Mouse (Mus musculus): ENCODE measurements around the gene Gm49384. TPM values are rescaled to one million over a fixed set of nuclear protein-coding genes. Genes with fewer than 3 reads are reported as not detected.
"Not testable (repeated sequence)": the region's sequence is repeated elsewhere in the genome, so short reads cannot be mapped to it uniquely, and the experiment has no call there.

The Gm49384 gene
- polyA plus RNA-seq, 1 experiment from 2014 or later: 32.9 TPM

GRCm38 (mm10) chr12:69160677-69161076, 43.4 kb downstream of the Gm49384 start:
- H3K27ac ChIP-seq; ATAC-seq; H3K27me3 ChIP-seq; H3K4me3 ChIP-seq; H3K9me3 ChIP-seq (replicated peaks); H3K4me2 ChIP-seq; H3K4me1 ChIP-seq; H3K9ac ChIP-seq: not testable (repeated sequence)
- 75% methylated on average over 2 of the region's 2 CpGs for WGBS
- peaks cover 17% of the 10 kb centered on the region for H3K36me3 ChIP-seq (ENCODE audit: poor library complexity, severe bottlenecking)

GRCm38 (mm10) chr12:69159578-69159940, 44.5 kb downstream of the Gm49384 start:
- no peak overlapping the region for H3K27ac ChIP-seq

GRCm38 (mm10) chr12:69158765-69159577, 45.1 kb downstream of the Gm49384 start, which contains the start of gene Rps29:
Gene Rps29, minus strand, starts transcription at chr12:69159186.
- H3K36me3 ChIP-seq (ENCODE audit: poor library complexity, severe bottlenecking): peaks cover 23% of the 10 kb centered on the region
- H3K4me3 ChIP-seq: peak within 1 kb of the TSS; percentile 73
- not testable (repeated sequence) for H3K9me3 ChIP-seq (replicated peaks); H3K27me3 ChIP-seq; H3K4me1 ChIP-seq
- peak; percentile 99 for ATAC-seq
- WGBS: under 1% methylated on average over 61 of the region's 68 CpGs
- peak within 1 kb of the TSS; percentile 70 for H3K4me2 ChIP-seq
- H3K9ac ChIP-seq: peak within 1 kb of the TSS; percentile 93
- H3K27ac ChIP-seq: peak within 1 kb of the TSS; percentile 92

More at GRCm38 (mm10) chr12:69159578-69159940, 44.5 kb downstream of the Gm49384 start:
- peaks cover 6% of the 10 kb centered on the region for H3K4me1 ChIP-seq
- no peaks in the 10 kb centered on the region for H3K27me3 ChIP-seq
- 6% methylated on average over 9 of the region's 9 CpGs for WGBS
- no peak overlapping the region for H3K9ac ChIP-seq
- H3K4me2 ChIP-seq: 0 out of 2 replicates have a peak overlapping the region, but pooled peaks have one; percentile 25
- peak; percentile 2; the same call in 1 of the 2 replicates for ATAC-seq
- no peak overlapping the region for H3K4me3 ChIP-seq
- peaks cover 22% of the 10 kb centered on the region for H3K36me3 ChIP-seq (ENCODE audit: poor library complexity, severe bottlenecking)
- H3K9me3 ChIP-seq (replicated peaks): no peaks in the 10 kb centered on the region

- H3K27me3 ChIP-seq: no peaks in the 10 kb centered on the region
- peak overlapping the region; percentile 92 for H3K27ac ChIP-seq
- H3K9ac ChIP-seq: peak overlapping the region; percentile 93
- H3K4me2 ChIP-seq: peak overlapping the region; percentile 70
- WGBS: under 1% methylated on average over 19 of the region's 19 CpGs
- no peak for ATAC-seq
- H3K4me1 ChIP-seq: peaks cover 6% of the 10 kb centered on the region
- H3K36me3 ChIP-seq (ENCODE audit: poor library complexity, severe bottlenecking): peaks cover 23% of the 10 kb centered on the region
- H3K9me3 ChIP-seq (replicated peaks): no peaks in the 10 kb centered on the region
- peak overlapping the region; percentile 73 for H3K4me3 ChIP-seq
Measured at GRCm38 (mm10) chr12:69158366-69158764, 45.7 kb downstream of the Gm49384 start.

- no peak overlapping the region for H3K9ac ChIP-seq
- ATAC-seq: no peak
- no peaks in the 10 kb centered on the region for H3K27me3 ChIP-seq
- WGBS: 98% methylated on average over 2 of the region's 2 CpGs
- H3K27ac ChIP-seq: no peak overlapping the region
- no peak overlapping the region for H3K4me3 ChIP-seq
- peaks cover 23% of the 10 kb centered on the region for H3K36me3 ChIP-seq (ENCODE audit: poor library complexity, severe bottlenecking)
- H3K9me3 ChIP-seq (replicated peaks): no peaks in the 10 kb centered on the region
- peaks cover 6% of the 10 kb centered on the region for H3K4me1 ChIP-seq
- H3K4me2 ChIP-seq: no peak overlapping the region
Measured at GRCm38 (mm10) chr12:69157107-69157506, 47.0 kb downstream of the Gm49384 start.

- Histone ChIP-seq H3K27ac (no peak overlapping the region), H3K36me3 (ENCODE audit: poor library complexity, severe bottlenecking) (peaks cover 23% of the 10 kb centered on the region), H3K9ac (no peak overlapping the region), H3K4me1 (peaks cover 6% of the 10 kb centered on the region), H3K4me2 (no peak overlapping the region), H3K4me3 (no peak overlapping the region), H3K27me3 (no peaks in the 10 kb centered on the region), H3K9me3 (replicated peaks) (no peaks in the 10 kb centered on the region)
- ATAC-seq: no peak
- 85% methylated on average over 4 of the region's 4 CpGs for WGBS
Measured at GRCm38 (mm10) chr12:69156436-69156835, 47.6 kb downstream of the Gm49384 start.

- no peak for ATAC-seq
- H3K9ac ChIP-seq: no peak overlapping the region
- whole genome bisulfite sequencing: 85% methylated on average over 2 of the region's 2 CpGs
- peaks cover 6% of the 10 kb centered on the region for H3K4me1 ChIP-seq
- peaks cover 23% of the 10 kb centered on the region for H3K36me3 ChIP-seq (ENCODE audit: poor library complexity, severe bottlenecking)
- H3K27ac ChIP-seq: no peak overlapping the region
- no peak overlapping the region for H3K4me2 ChIP-seq
- no peaks in the 10 kb centered on the region for H3K27me3 ChIP-seq
- H3K9me3 ChIP-seq (replicated peaks): no peaks in the 10 kb centered on the region
- H3K4me3 ChIP-seq: no peak overlapping the region
Measured at GRCm38 (mm10) chr12:69155923-69156322, 48.1 kb downstream of the Gm49384 start.

- Histone ChIP-seq H3K36me3 (ENCODE audit: poor library complexity, severe bottlenecking) (peaks cover 4% of the 10 kb centered on the region; the same call in 1 of the 2 replicates), H3K4me1 (no peaks in the 10 kb centered on the region), H3K9me3 (replicated peaks) (no peaks in the 10 kb centered on the region), H3K4me3 (no peak overlapping the region), H3K4me2 (no peak overlapping the region), H3K27me3 (no peaks in the 10 kb centered on the region), H3K27ac (no peak overlapping the region), H3K9ac (no peak overlapping the region)
- WGBS: 84% methylated on average over 13 of the region's 13 CpGs
- ATAC-seq: no peak
Measured at GRCm38 (mm10) chr12:69150049-69150448, 54.0 kb downstream of the Gm49384 start.

GRCm38 (mm10) chr12:69147166-69147735, 56.8 kb downstream of the Gm49384 start:
- H3K4me1 ChIP-seq: no peaks in the 10 kb centered on the region
- no peak overlapping the region for H3K4me3 ChIP-seq
- no peak overlapping the region for H3K4me2 ChIP-seq
- WGBS: 92% methylated on average over 5 of the region's 5 CpGs
- ATAC-seq: no peak
- H3K27ac ChIP-seq: no peak overlapping the region
- H3K27me3 ChIP-seq: no peaks in the 10 kb centered on the region
- no peaks in the 10 kb centered on the region for H3K36me3 ChIP-seq (ENCODE audit: poor library complexity, severe bottlenecking)
- H3K9ac ChIP-seq: no peak overlapping the region
- no peaks in the 10 kb centered on the region for H3K9me3 ChIP-seq (replicated peaks)

- no peak for ATAC-seq
- WGBS: 71% methylated on average over 6 of the region's 6 CpGs
- Histone ChIP-seq H3K9ac (no peak overlapping the region), H3K36me3 (ENCODE audit: poor library complexity, severe bottlenecking) (no peaks in the 10 kb centered on the region), H3K27ac (no peak overlapping the region), H3K27me3 (no peaks in the 10 kb centered on the region), H3K4me2 (no peak overlapping the region), H3K4me1 (no peaks in the 10 kb centered on the region), H3K9me3 (replicated peaks) (no peaks in the 10 kb centered on the region), H3K4me3 (no peak overlapping the region)
Measured at GRCm38 (mm10) chr12:69143460-69143859, 60.6 kb downstream of the Gm49384 start.

- Histone ChIP-seq H3K27ac (no peak overlapping the region), H3K4me1 (no peaks in the 10 kb centered on the region), H3K36me3 (ENCODE audit: poor library complexity, severe bottlenecking) (no peaks in the 10 kb centered on the region), H3K4me3 (no peak overlapping the region), H3K27me3 (no peaks in the 10 kb centered on the region), H3K9me3 (replicated peaks) (no peaks in the 10 kb centered on the region), H3K4me2 (no peak overlapping the region), H3K9ac (no peak overlapping the region)
- 92% methylated on average over 7 of the region's 7 CpGs for WGBS
- ATAC-seq: no peak
Measured at GRCm38 (mm10) chr12:69139841-69140240, 64.2 kb downstream of the Gm49384 start.

Data from forebrain, embryonic 13.5 days (tissue).